Mouse (Mus musculus): ENCODE results near the gene Slc39a11. TPM values are rescaled to one million over a fixed set of nuclear protein-coding genes. Genes with fewer than 3 reads are reported as not detected.

Gene Slc39a11
- total and polyA plus RNA-seq, 3 experiments, result 43.2 to 54.4 (median 51.0) TPM

DNA sequence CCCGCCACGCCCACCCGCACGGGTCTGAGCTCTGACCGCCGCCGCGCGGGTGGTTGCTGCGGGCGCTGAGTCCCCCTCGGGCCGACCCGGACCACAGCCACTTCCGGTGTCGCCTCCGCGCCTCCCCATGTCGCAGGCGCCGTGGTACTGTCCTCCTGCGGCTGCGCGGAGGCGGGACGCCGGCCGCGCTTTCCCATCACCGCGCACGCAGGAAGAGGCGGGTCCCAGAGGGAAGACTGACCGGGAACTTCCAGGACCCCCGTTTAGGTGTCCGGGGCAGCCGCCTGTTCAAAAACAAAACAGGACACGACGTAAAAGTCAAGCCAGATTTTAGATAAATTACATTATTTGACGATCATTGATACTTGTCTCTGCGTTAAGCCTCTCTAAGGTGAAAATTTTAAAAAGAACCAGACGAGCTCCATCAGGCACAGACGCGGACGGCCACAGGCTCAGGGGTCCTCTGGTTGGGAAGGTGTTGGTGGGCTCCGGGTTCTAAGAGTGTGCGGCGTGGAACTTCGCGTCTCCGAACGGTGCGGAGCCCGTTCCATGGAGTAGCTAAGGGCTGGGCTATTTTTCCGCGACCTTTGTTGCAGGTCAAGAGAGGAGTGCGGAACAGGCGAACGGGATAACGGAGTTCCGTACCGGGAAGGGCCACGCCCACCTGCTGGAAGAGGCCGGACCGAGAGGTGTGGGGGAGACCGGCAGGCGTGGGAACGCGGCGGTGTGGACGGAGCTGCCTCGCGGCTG, 34.3 kb upstream of the Slc39a11 start, which contains the start of the genes Fam104a and D11Wsu47e (continued):
- peak; percentile 79; the same call in 1 of the 2 replicates for TF ChIP-seq MYC (IDR thresholded peaks at IDR 0.05; ENCODE audit: low read depth, low read length)
- peak; percentile 67 for TF ChIP-seq NELFE (IDR thresholded peaks at IDR 0.05; ENCODE audit: low read depth, low read length)
- TF ChIP-seq RCOR1 (conservative IDR thresholded peaks at IDR 0.05; ENCODE audit: low read depth, low read length), result peak; percentile 12; the same call in 1 of the 2 replicates
- no peak for TF ChIP-seq ZKSCAN1 (IDR thresholded peaks at IDR 0.05; ENCODE audit: borderline replicate concordance, low read depth, low read length)

DNA sequence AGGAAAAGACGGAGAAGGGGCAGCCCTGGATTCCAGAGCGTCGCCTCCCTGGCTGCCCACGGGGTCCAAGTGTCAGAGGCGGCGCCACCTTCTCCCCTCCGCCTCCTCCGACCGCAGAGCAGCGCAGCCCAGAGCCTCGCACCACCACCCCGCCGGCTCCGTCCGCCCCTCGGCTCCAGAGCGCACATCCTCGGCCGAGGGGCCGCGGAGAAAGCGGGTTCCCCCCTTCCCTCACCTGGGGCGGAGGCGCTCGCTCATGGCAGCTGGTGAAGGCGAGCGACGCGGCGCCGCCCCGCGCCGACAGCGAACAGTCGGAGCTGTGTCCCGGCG, 33.7 kb upstream of the Slc39a11 start:
- Histone ChIP-seq H3K9me3 (replicated peaks; ENCODE audit: low read length) (no peaks in the 10 kb centered on the region), H3K4me1 (ENCODE audit: control insufficient read depth in 1 of 2, insufficient read depth in 2 of 2) (peaks cover 7 to 55% of the 10 kb centered on the region in 2 experiments), H3K4me2 (ENCODE audit: insufficient read depth, low read depth, poor library complexity, severe bottlenecking) (peak overlapping the region; percentile 96; the same call in 1 of the 2 replicates), H3K4me3 (replicated peaks in 1 of 3; ENCODE audit: low read depth in 2 of 3, low read length in 2 of 3, poor library complexity in 1 of 3) (peak overlapping the region; percentile 84 to 95 (median 90)), H3K9ac (ENCODE audit: insufficient read depth, low read depth) (peak overlapping the region; percentile 95), H3K79me2 (replicated peaks; ENCODE audit: control insufficient read depth, extremely low read depth, insufficient read depth, poor library complexity, severe bottlenecking) (peaks cover 79% of the 10 kb centered on the region), H3K36me3 (replicated peaks in 1 of 2; ENCODE audit: control insufficient read depth in 1 of 2, insufficient read depth in 1 of 2, low read length in 1 of 2) (peaks cover 11 to 37% of the 10 kb centered on the region in 2 experiments), H3K27me3 (replicated peaks) (no peaks in the 10 kb centered on the region), H3K27ac (ENCODE audit: insufficient read depth, low read depth) (peak overlapping the region; percentile 81)
- TF ChIP-seq CTCF (conservative IDR thresholded peaks at IDR 0.05 in 1 of 2, IDR thresholded peaks at IDR 0.05 in 1 of 2; ENCODE audit: low read depth in 2 of 2, low read length in 2 of 2) (0 out of 4 replicates have a peak, but pooled peaks of 1 of the 2 experiments have one; percentile 3), RCOR1 (conservative IDR thresholded peaks at IDR 0.05; ENCODE audit: low read depth, low read length) (0 out of 2 replicates have a peak, but pooled peaks have one; percentile 35), ZC3H11A (IDR thresholded peaks at IDR 0.05; ENCODE audit: low read depth, low read length) (no peak), NELFE (IDR thresholded peaks at IDR 0.05; ENCODE audit: low read depth, low read length) (no peak), MAZ (IDR thresholded peaks at IDR 0.05; ENCODE audit: low read depth, low read length) (no peak), UBTF (IDR thresholded peaks at IDR 0.05; ENCODE audit: low read depth, low read length) (peak; percentile 90)
- dilution Hi-C loops (cut with MboI; ENCODE audit: extremely low pct_ligation_motif_present, extremely low pct_unique_long_range_greater_than_20kb, low sequenced_read_pairs) (no loop called here), in situ Hi-C loops (cut with MboI; ENCODE audit: low pct_ligation_motif_present, low pct_unique_long_range_greater_than_20kb, low sequenced_read_pairs) (no loop called here)
- no peak for DNase-seq (ENCODE audit: extremely low read depth)

DNA sequence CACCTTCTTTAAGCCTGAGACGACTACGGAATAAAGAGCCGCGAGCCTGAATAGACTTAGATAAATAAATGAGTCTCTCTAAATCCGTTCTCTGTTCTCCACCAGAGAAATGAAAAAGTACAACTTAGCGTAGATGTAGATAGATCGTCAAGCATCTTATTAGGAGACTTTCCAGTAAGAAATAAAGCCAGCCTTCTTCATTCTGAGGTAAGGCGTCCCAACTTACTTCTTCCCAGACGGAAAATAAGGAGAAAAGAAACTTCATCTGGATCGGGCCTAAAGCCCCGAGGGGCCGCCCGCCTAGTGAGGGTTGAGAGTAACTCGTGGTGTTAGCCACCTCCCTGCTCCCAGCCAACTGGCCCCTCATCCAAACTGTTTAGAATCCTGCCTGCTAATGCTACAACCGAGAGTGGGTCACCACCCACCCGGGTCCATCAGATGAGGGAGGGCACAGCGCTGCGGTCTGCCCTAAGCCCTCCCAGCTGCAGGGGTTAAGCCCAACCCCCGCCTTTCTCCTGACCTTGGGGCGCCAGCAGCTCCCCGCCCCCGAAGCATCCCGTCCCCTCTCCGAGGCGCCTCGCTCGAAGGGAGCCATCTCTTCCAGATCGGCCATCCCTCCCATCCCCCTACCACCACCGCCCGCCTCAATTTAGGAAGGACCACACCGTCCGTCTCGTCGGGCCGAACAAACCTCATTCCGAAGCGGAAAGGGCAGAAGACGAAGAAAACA, 33.2 kb upstream of the Slc39a11 start:
- in situ Hi-C loops (cut with MboI; ENCODE audit: low pct_ligation_motif_present, low pct_unique_long_range_greater_than_20kb, low sequenced_read_pairs), result no loop called here

More for the DNA sequence above, 33.2 kb upstream of the Slc39a11 start:
- TF ChIP-seq ZMIZ1 (IDR thresholded peaks at IDR 0.05; ENCODE audit: low read depth, low read length) (0 out of 2 replicates have a peak, but pooled peaks have one; percentile 10), KAT2A (IDR thresholded peaks at IDR 0.05; ENCODE audit: insufficient replicate concordance, low read length) (no peak), MEF2A (IDR thresholded peaks at IDR 0.05; ENCODE audit: borderline replicate concordance, low read depth, low read length) (0 out of 2 replicates have a peak, but pooled peaks have one; percentile 1), CHD1 (IDR thresholded peaks at IDR 0.05; ENCODE audit: low read depth, low read length) (peak; percentile 60; the same call in 1 of the 2 replicates), SIN3A (IDR thresholded peaks at IDR 0.05; ENCODE audit: low read length) (peak; percentile 56; the same call in 1 of the 2 replicates), UBTF (IDR thresholded peaks at IDR 0.05; ENCODE audit: low read depth, low read length) (peak; percentile 26; the same call in 1 of the 2 replicates), E2F4 (IDR thresholded peaks at IDR 0.05; ENCODE audit: insufficient replicate concordance, low read depth, low read length) (no peak), MAZ (IDR thresholded peaks at IDR 0.05; ENCODE audit: low read depth, low read length) (no peak), MXI1 (IDR thresholded peaks at IDR 0.05; ENCODE audit: low read depth, low read length) (peak; percentile 31), MYC (IDR thresholded peaks at IDR 0.05; ENCODE audit: low read depth, low read length) (peak; percentile 46; the same call in 1 of the 2 replicates)
- H3K27me3 ChIP-seq (replicated peaks), result no peaks in the 10 kb centered on the region
- H3K4me1 ChIP-seq (ENCODE audit: control insufficient read depth in 1 of 2, insufficient read depth in 2 of 2), result peaks cover 12 to 60% of the 10 kb centered on the region in 2 experiments
- DNase-seq (ENCODE audit: extremely low read depth), result peak; percentile 65
- peaks cover 84% of the 10 kb centered on the region for H3K79me2 ChIP-seq (replicated peaks; ENCODE audit: control insufficient read depth, extremely low read depth, insufficient read depth, poor library complexity, severe bottlenecking)
- peak overlapping the region; percentile 81 for H3K27ac ChIP-seq (ENCODE audit: insufficient read depth, low read depth)
- dilution Hi-C loops (cut with MboI; ENCODE audit: extremely low pct_ligation_motif_present, extremely low pct_unique_long_range_greater_than_20kb, low sequenced_read_pairs), result no loop called here
- H3K36me3 ChIP-seq (replicated peaks in 1 of 2; ENCODE audit: control insufficient read depth in 1 of 2, insufficient read depth in 1 of 2, low read length in 1 of 2), result peaks cover 5 to 36% of the 10 kb centered on the region in 2 experiments
- H3K9ac ChIP-seq (ENCODE audit: insufficient read depth, low read depth), result peak overlapping the region; percentile 95
- H3K9me3 ChIP-seq (replicated peaks; ENCODE audit: low read length), result no peaks in the 10 kb centered on the region
- peak overlapping the region; percentile 84 to 95 (median 90) for H3K4me3 ChIP-seq (replicated peaks in 1 of 3; ENCODE audit: low read depth in 2 of 3, low read length in 2 of 3, poor library complexity in 1 of 3)
- peak overlapping the region; percentile 96 for H3K4me2 ChIP-seq (ENCODE audit: insufficient read depth, low read depth, poor library complexity, severe bottlenecking)

All from CH12.LX (cell line).